Mouse (Mus musculus) hindbrain, embryonic 14.5 days (tissue): Measurements from ENCODE around the gene Rpl13a. TPM values are rescaled to one million over a fixed set of nuclear protein-coding genes. Genes with fewer than 3 reads are reported as not detected.
"Not testable (repeated sequence)": the region's sequence is repeated elsewhere in the genome, so short reads cannot be mapped to it uniquely, and the experiment has no call there.

ENCODE experiments used
- ATAC-seq: fragments of 200-750 bp; cut with Nextera tagmentation; 2 replicates; pipeline ENCODE4 v1.8.0; 2017; ENCODE audit warnings: moderate number of reproducible peaks, mild to moderate bottlenecking, moderate TSS enrichment, moderate library complexity; ENCODE audit not compliant: low FRiP score
- DNase-seq: peaks from one replicate; pipeline ENCODE4 v3.0.0-alpha.2; 2015; ENCODE audit warnings: low spot score
- H3K27ac ChIP-seq: fragments of 300-500 bp; sonication (generic); 2 replicates; pipeline ENCODE4 v1.5.1; 2014; ENCODE audit warnings: mild to moderate bottlenecking, moderate library complexity
- H3K27me3 ChIP-seq: fragments of 300-500 bp; sonication (generic); 2 replicates; pipeline ENCODE4 v1.6.1; 2014; ENCODE audit warnings: mild to moderate bottlenecking, low read length, mixed read lengths; ENCODE audit not compliant: control insufficient read depth, insufficient read depth
- H3K36me3 ChIP-seq: fragments of 300-500 bp; sonication (generic); replicated peaks from 2 replicates; pipeline ENCODE4 v1.6.1; 2014; ENCODE audit not compliant: control insufficient read depth, insufficient read depth
- H3K4me1 ChIP-seq: fragments of 300-500 bp; sonication (generic); replicated peaks from 2 replicates; pipeline ENCODE4 v1.6.1; 2014; ENCODE audit warnings: antibody characterized with exemption, low read length, mixed read lengths; ENCODE audit not compliant: control insufficient read depth, insufficient read depth
- H3K4me2 ChIP-seq: fragments of 300-500 bp; sonication (generic); replicated peaks from 2 replicates; pipeline ENCODE4 v1.6.1; 2014; ENCODE audit warnings: mild to moderate bottlenecking, moderate library complexity
- H3K4me3 ChIP-seq: fragments of 300-500 bp; sonication (generic); replicated peaks from 2 replicates; pipeline ENCODE4 v1.5.1; 2014; ENCODE audit warnings: mild to moderate bottlenecking, low read length
- H3K9ac ChIP-seq: fragments of 300-500 bp; sonication (generic); 2 replicates; pipeline ENCODE4 v1.6.1; 2014
- H3K9me3 ChIP-seq: fragments of 300-500 bp; sonication (generic); 2 replicates; pipeline ENCODE4 v1.6.1; 2016; ENCODE audit warnings: low read length; ENCODE audit not compliant: control insufficient read depth
- WGBS: fragments of 180-500 bp; shearing (Covaris S2); extraction: QIAGEN DNeasy Blood & Tissue Kit; methylation state at CpG from one replicate; pipeline ENCODE4 v1.1.7; 2014; 5-methylcytosine and 5-hydroxymethylcytosine counted together
- polyA plus RNA-seq: library from polyadenylated mRNA; unstranded; fragments of >200 nt; fragmentation: Nextera tagmentation; extraction: Ambion mirVana; gene quantifications from 2 replicates; pipeline ENCODE4 v1.2.1, GENCODE M21; 2014

The Rpl13a gene
- polyA plus RNA-seq, 1 experiment from 2014 or later, result 835 TPM

DNA sequence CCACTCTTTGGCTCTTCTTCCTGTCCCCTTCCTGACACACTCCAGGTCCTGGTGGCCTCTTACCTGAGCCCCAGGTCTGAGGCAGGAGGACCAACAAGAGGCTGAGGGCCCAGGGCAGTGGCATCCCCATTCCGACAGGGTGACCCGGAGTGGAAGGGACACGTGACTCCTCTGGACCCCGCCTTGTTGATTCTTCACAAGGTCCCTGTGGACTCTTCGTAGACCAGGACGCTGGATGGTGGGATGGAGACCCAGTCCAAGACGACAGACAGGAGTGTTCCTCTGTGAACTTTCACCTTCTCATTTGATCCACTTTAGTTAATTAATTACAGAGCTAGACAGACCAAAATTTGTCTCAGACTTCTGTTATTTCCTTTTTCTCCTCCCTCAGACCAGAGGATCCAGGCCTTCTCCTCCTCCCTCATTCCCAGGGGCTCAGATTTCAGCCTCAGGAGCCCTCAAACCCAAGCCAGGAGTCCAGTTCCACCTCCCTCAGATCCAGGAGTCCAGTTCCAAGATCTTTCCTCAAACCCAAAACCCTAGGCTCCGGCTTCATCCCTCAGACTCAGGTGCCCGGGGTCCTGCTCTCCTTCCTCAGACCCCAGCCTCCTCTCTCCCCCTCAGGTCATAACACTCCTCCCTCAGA, 25.5 kb downstream of the Rpl13a start:
- H3K9me3 ChIP-seq, result no peaks in the 10 kb centered on the region
- H3K36me3 ChIP-seq, result no peaks in the 10 kb centered on the region
- 84% methylated on average over 9 of the region's 9 CpGs for WGBS
- peak overlapping the region; percentile 34 for H3K4me2 ChIP-seq
- DNase-seq (no peak), ATAC-seq (no peak)
- no peak overlapping the region for H3K27ac ChIP-seq
- 0 out of 2 replicates have a peak overlapping the region, but pooled peaks have one; percentile 16 for H3K9ac ChIP-seq
- H3K4me3 ChIP-seq, result no peak overlapping the region
- no peaks in the 10 kb centered on the region for H3K4me1 ChIP-seq
- no peaks in the 10 kb centered on the region for H3K27me3 ChIP-seq

- DNase-seq (no peak), ATAC-seq (no peak)
- no peak overlapping the region for H3K27ac ChIP-seq
- H3K36me3 ChIP-seq, result no peaks in the 10 kb centered on the region
- no peak overlapping the region for H3K9ac ChIP-seq
- H3K9me3 ChIP-seq, result no peaks in the 10 kb centered on the region
- H3K4me3 ChIP-seq, result no peak overlapping the region
- H3K4me2 ChIP-seq, result peak overlapping the region; percentile 34
- H3K4me1 ChIP-seq, result no peaks in the 10 kb centered on the region
- 88% methylated on average over 11 of the region's 11 CpGs for WGBS
- H3K27me3 ChIP-seq, result no peaks in the 10 kb centered on the region
These were observed 26.1 kb downstream of the Rpl13a start for GRCm38 (mm10) chr7:45102441-45102840.

DNA sequence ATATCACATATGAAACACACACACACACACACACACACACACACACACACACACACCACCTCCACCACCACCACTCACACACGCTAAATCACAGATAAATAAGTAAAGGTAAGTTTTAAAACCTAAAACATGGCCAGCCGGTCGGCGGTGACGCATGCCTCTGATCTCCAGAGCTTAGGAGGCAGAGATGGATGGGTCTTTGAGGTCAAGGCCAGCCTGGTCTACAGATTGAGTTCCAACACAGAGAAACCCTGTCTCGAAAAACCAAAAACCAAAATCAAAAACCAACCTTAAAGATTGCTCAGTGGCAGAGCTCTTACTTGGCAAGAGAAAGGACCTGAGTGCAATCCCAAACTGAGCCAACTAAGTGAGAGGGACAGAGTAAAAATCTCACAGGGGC, 28.5 kb downstream of the Rpl13a start:
- Histone ChIP-seq H3K27me3 (no peaks in the 10 kb centered on the region), H3K36me3 (no peaks in the 10 kb centered on the region), H3K4me1 (no peaks in the 10 kb centered on the region), H3K4me2 (no peak overlapping the region), H3K9ac (no peak overlapping the region), H3K4me3 (no peak overlapping the region), H3K27ac (no peak overlapping the region), H3K9me3 (no peaks in the 10 kb centered on the region)
- DNase-seq, result no peak
- no peak for ATAC-seq
- WGBS, result 95% methylated on average over 6 of the region's 6 CpGs

DNA sequence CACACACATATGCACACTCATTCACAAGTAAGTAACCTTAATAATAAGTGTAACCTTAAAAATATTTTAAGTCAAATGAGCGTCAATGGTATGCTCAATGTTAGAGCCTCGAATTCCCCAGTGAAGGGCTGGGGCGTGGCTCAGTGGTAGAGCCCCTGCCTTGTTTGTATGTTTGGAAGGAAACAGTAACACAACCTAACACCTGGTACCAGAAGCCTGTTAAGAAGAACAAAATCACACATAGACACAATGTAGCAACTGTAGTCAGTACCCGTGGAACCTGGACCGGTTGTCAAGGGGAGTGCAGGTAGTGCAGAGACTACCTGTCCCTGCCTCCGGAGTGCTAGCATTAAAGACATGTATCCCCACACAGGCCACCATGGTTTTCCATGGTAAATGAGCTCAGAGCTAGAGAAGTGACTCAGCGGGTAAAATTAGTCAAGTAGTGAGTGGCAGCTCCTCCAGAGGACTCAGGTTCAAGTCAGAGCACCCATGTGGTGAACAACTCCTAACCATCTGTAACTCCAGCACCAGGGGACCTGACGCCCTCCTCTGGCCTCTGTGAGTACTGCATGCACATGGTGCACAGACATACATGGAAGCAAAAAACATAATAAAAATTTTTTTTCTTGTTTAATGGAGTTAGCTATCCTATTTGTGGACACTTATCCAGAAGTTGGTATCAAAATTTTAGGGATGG, 29.9 kb downstream of the Rpl13a start:
- no peak for DNase-seq
- no peaks in the 10 kb centered on the region for H3K27me3 ChIP-seq
- no peaks in the 10 kb centered on the region for H3K4me1 ChIP-seq
- H3K27ac ChIP-seq, result no peak overlapping the region
- ATAC-seq, result no peak
- WGBS, result 91% methylated on average over 8 of the region's 8 CpGs
- H3K36me3 ChIP-seq, result no peaks in the 10 kb centered on the region
- no peak overlapping the region for H3K4me3 ChIP-seq
- H3K9ac ChIP-seq, result no peak overlapping the region
- H3K9me3 ChIP-seq, result no peaks in the 10 kb centered on the region
- no peak overlapping the region for H3K4me2 ChIP-seq

DNA sequence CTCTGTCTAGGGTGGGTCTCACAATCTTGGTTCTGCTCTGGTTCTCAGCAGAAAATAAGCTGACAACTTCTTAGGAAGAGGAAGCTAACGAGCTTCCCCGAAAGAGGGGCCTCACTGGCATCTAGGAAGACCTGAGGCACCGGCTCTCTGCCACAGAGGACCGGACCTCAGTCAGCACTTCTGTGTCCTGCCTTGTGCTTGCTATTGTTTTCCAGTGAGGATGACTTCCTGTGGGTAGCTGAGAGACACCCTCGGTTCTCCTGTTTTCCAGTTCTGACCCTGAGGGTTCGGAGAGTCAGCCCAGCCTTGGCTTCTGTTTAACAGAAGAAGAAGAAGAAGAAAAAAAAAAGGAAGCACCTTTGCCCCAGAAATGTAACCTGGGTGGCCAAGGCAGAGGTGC, 31.1 kb downstream of the Rpl13a start:
- Histone ChIP-seq H3K4me2 (no peak overlapping the region), H3K9ac (no peak overlapping the region), H3K27me3 (no peaks in the 10 kb centered on the region), H3K27ac (no peak overlapping the region), H3K36me3 (no peaks in the 10 kb centered on the region), H3K4me3 (no peak overlapping the region), H3K4me1 (no peaks in the 10 kb centered on the region), H3K9me3 (no peaks in the 10 kb centered on the region)
- WGBS, result 70% methylated on average over 6 of the region's 6 CpGs
- no peak for ATAC-seq
- no peak for DNase-seq

DNA sequence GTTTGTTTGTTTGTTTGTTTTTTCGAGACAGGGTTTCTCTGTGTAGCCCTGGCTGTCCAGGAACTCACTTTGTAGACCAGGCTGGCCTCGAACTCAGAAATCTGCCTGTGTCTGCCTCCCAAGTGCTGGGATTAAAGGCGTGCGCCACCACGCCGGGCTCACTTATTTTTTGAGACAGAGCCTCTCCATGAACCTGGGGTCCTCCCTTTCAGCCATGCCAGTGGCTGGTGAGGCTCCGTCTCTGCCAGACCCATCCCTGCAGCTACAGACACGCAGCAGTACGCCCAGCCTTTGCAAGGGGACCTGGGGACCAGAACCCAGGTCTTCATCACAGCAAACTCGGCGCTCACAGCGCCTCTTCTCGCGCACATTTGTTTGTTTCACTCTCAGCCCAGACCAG, 32.6 kb downstream of the Rpl13a start:
- not testable (repeated sequence) for H3K27ac ChIP-seq, H3K4me3 ChIP-seq, ATAC-seq, H3K9ac ChIP-seq, H3K36me3 ChIP-seq, H3K27me3 ChIP-seq, H3K9me3 ChIP-seq, DNase-seq, H3K4me1 ChIP-seq, H3K4me2 ChIP-seq
- 92% methylated on average over 14 of the region's 14 CpGs for WGBS

- Histone ChIP-seq H3K27me3 (no peaks in the 10 kb centered on the region), H3K4me3 (no peak overlapping the region), H3K36me3 (no peaks in the 10 kb centered on the region), H3K9me3 (no peaks in the 10 kb centered on the region), H3K9ac (no peak overlapping the region), H3K4me2 (no peak overlapping the region), H3K4me1 (no peaks in the 10 kb centered on the region), H3K27ac (no peak overlapping the region)
- DNase-seq, result no peak
- WGBS, result 88% methylated on average over 6 of the region's 6 CpGs
- no peak for ATAC-seq
These were observed 33.2 kb downstream of the Rpl13a start for GRCm38 (mm10) chr7:45095367-45095766.

- no peak overlapping the region for H3K4me2 ChIP-seq
- no peaks in the 10 kb centered on the region for H3K9me3 ChIP-seq
- no peak overlapping the region for H3K4me3 ChIP-seq
- H3K27me3 ChIP-seq, result no peaks in the 10 kb centered on the region
- no peaks in the 10 kb centered on the region for H3K36me3 ChIP-seq
- H3K4me1 ChIP-seq, result no peaks in the 10 kb centered on the region
- 44% methylated on average over 7 of the region's 7 CpGs for WGBS
- no peak overlapping the region for H3K27ac ChIP-seq
- no peak for ATAC-seq
- DNase-seq, result no peak
- H3K9ac ChIP-seq, result no peak overlapping the region
These were observed 34.4 kb downstream of the Rpl13a start for GRCm38 (mm10) chr7:45094121-45094520.

- Histone ChIP-seq H3K9me3 (no peaks in the 10 kb centered on the region), H3K36me3 (no peaks in the 10 kb centered on the region), H3K27me3 (no peaks in the 10 kb centered on the region), H3K4me3 (no peak overlapping the region), H3K4me2 (no peak overlapping the region), H3K27ac (no peak overlapping the region), H3K4me1 (no peaks in the 10 kb centered on the region), H3K9ac (no peak overlapping the region)
- 38% methylated on average over 18 of the region's 18 CpGs for WGBS
- no peak for DNase-seq
- no peak for ATAC-seq
These were observed 35.0 kb downstream of the Rpl13a start for GRCm38 (mm10) chr7:45093516-45093905.
